Mouse (Mus musculus) heart, postnatal 0 days (tissue): ENCODE measurements around the gene Vmn2r1. TPM values are rescaled to one million over a fixed set of nuclear protein-coding genes. Genes with fewer than 3 reads are reported as not detected.
A peak's percentile ranks its signal among the peaks of the same experiment; 100 is the strongest.

Experiments used
- ATAC-seq: fragments of 200-750 bp; cut with Nextera tagmentation; 2 replicates; pipeline ENCODE4 v1.8.0; 2017; ENCODE audit warnings: low read depth, moderate number of reproducible peaks, moderate library complexity; ENCODE audit not compliant: insufficient read depth
- DNase-seq: peaks from one replicate; pipeline ENCODE4 v3.0.0-alpha.2; 2016; ENCODE audit warnings: low spot score
- H3K27ac ChIP-seq: fragments of 300-500 bp; sonication (generic); 2 replicates; pipeline ENCODE4 v1.5.1; 2014; ENCODE audit warnings: low read depth, mild to moderate bottlenecking
- H3K27me3 ChIP-seq: fragments of 300-500 bp; sonication (generic); 2 replicates; pipeline ENCODE4 v1.6.1; 2014; ENCODE audit warnings: low read length, mixed read lengths; ENCODE audit not compliant: control insufficient read depth, insufficient read depth
- H3K36me3 ChIP-seq: fragments of 300-500 bp; sonication (generic); replicated peaks from 2 replicates; pipeline ENCODE4 v1.6.1; 2014; ENCODE audit warnings: low read length, mixed read lengths; ENCODE audit not compliant: control insufficient read depth, insufficient read depth
- H3K4me1 ChIP-seq: fragments of 300-500 bp; sonication (generic); 2 replicates; pipeline ENCODE4 v1.6.1; 2014; ENCODE audit warnings: antibody characterized with exemption; ENCODE audit not compliant: control insufficient read depth, insufficient read depth
- H3K4me2 ChIP-seq: fragments of 300-500 bp; sonication (generic); 2 replicates; pipeline ENCODE4 v1.6.1; 2014; ENCODE audit warnings: low read depth, mild to moderate bottlenecking, low read length, moderate library complexity
- H3K4me3 ChIP-seq: fragments of 300-500 bp; sonication (generic); 2 replicates; pipeline ENCODE4 v1.5.1; 2014; ENCODE audit warnings: low read depth, low read length
- H3K9ac ChIP-seq: fragments of 300-500 bp; sonication (generic); replicated peaks from 2 replicates; pipeline ENCODE4 v1.6.1; 2014; ENCODE audit warnings: low read depth, low read length, mixed read lengths
- H3K9me3 ChIP-seq: fragments of 300-500 bp; sonication (generic); replicated peaks from 2 replicates; pipeline ENCODE4 v1.6.1; 2016; ENCODE audit warnings: low read length; ENCODE audit not compliant: control insufficient read depth
- CTCF ChIP-seq: IDR thresholded peaks from 2 replicates; pipeline ENCODE4 v1.5.1; 2016; ENCODE audit warnings: antibody characterized with exemption, control low read depth, low read depth
- EP300 ChIP-seq: IDR thresholded peaks from 2 replicates; pipeline ENCODE4 v1.6.1; 2016; ENCODE audit warnings: antibody characterized with exemption, low read depth
- WGBS: fragments of 180-500 bp; shearing (Covaris S2); extraction: QIAGEN DNeasy Blood & Tissue Kit; methylation state at CpG from one replicate; pipeline ENCODE4 v1.1.7; 2014; 5-methylcytosine and 5-hydroxymethylcytosine counted together
- polyA plus RNA-seq: library from polyadenylated mRNA; unstranded; fragments of >200 nt; fragmentation: Nextera tagmentation; extraction: Ambion mirVana; gene quantifications from 2 replicates; pipeline ENCODE4 v1.2.1, GENCODE M21; 2015
- total RNA-seq: library from RNA; depleted of rRNA; stranded (reverse); fragments of >200 nt; gene quantifications from 2 replicates; pipeline ENCODE4 v1.2.3, GENCODE M21; 2014; ENCODE audit warnings: low replicate concordance; rRNA removed

The Vmn2r1 gene
- total RNA-seq, result not detected in 2 replicates
- 0.03 and 0.04 TPM in 2 replicates for polyA plus RNA-seq

DNA sequence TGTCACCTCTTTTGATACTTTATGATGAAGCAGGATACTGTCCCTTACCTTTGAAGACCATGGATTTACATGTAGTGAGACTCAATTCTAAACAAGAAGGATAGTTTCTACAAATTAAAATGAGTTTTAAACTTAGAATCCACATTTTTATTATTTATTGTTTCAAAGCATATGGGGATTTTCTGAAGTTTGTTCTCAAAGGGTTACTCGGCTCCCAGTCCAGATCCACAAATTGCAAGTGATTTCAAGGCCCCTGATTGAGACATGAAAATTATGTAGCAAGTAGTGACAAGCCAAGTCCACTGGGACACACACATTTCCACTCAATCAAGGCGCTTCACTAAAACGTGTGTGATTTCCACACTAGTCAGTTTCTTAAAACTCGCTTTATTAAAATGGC, at the start of gene Vmn2r1:
Vmn2r1 (plus strand) TSS at position 301 of the 400 bp plus-strand sequence.
- no peak within 1 kb of the TSS for H3K4me3 ChIP-seq
- WGBS, result 81% methylated on average over 4 of the region's 4 CpGs
- ATAC-seq (no peak), DNase-seq (no peak)
- no peak within 1 kb of the TSS for H3K27ac ChIP-seq
- TF ChIP-seq EP300 (no peak), CTCF (no peak)
- no peaks in the 10 kb centered on the region for H3K27me3 ChIP-seq
- no peak within 1 kb of the TSS for H3K9ac ChIP-seq
- no peaks in the 10 kb centered on the region for H3K9me3 ChIP-seq
- no peaks in the 10 kb centered on the region for H3K36me3 ChIP-seq
- H3K4me1 ChIP-seq, result no peaks in the 10 kb centered on the region
- no peak within 1 kb of the TSS for H3K4me2 ChIP-seq

DNA sequence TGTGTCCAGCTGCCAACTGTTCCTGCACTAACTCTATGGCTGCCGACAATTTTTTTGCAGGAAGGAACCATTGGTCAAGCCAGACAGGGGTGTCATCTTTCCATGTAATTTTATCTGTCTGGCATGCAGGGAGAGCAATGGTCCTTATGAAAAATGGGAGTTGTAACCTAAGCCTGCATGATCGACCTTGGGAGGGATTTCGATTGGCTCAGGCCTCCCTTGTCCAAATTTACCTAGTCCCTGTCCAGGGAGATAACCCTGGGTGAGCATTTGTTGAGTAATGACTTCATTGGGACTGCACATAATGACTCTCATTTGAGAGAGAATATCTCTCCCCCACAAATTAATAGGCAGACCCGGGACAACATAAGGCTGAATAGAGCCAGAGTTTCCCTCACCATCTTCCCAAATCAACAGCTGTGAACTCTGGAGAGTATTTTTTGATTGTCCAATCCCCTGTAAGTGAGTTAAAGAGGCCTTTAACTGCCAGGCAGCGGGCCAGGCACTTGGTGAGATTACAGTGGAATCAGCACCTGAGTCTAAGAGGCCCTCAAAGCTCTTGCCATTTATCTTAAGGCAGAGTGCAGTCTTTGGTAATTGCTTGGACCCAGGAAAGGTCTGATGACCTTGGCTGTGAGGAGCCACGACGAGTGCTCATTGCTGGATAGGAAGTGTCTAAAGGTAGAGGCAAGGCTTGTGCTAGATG, 43.1 kb upstream of the Vmn2r1 start:
- Histone ChIP-seq H3K4me1 (peaks cover 8% of the 10 kb centered on the region; the same call in 1 of the 2 replicates), H3K27ac (no peak overlapping the region), H3K27me3 (no peaks in the 10 kb centered on the region), H3K9ac (no peak overlapping the region), H3K4me2 (no peak overlapping the region), H3K9me3 (no peaks in the 10 kb centered on the region), H3K36me3 (no peaks in the 10 kb centered on the region), H3K4me3 (no peak overlapping the region)
- 43% methylated on average over 7 of the region's 7 CpGs for WGBS
- no peak for DNase-seq
- ATAC-seq, result no peak
- TF ChIP-seq CTCF, result no peak
- TF ChIP-seq EP300, result no peak

DNA sequence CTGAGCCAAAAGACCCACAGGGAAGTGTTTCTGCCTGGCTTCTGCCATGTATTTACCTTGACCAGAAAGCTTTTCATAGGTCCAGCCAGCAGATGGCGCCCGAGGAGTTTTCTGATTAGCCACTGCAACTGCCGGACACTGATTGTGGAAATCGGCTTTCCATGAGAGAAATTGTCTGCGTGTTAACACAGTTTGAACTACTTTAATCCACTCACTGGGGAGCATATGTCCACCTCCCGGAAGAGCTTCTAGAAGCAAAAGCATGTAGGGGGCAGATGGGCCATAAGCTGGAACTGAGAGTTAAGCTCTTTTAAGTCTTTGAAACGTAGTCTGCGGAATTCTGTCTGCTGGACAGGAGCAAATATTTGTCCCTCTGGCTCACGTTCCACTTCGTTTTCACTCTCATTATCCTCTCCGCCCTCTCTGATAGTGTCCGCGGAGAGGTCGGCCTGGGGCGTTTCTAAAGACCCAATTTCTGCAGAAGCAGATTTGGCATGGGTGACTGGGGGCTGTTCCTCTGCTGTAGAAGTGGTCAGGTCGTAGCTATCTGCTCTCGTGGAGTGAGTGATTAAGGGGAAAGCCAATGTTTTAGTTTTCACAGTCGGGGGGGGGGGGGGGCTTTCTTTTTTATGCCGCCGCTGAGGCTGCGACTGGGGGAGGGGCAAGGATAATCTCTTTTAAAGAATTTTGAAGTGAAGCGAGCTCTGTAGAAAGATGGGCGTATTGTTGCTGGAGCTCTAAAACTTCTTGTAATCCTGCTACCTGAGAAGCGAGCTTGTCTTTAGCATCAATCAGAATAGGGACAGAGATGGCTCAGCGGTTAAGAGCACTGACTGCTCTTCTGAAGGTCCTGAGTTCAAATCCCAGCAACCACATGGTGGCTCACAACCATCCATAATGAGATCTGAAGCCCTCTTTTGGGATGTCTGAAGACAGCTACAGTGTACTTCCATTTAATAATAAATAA, 41.2 kb upstream of the Vmn2r1 start:
- Histone ChIP-seq H3K9me3 (no peaks in the 10 kb centered on the region), H3K9ac (peak overlapping the region; percentile 48), H3K4me3 (peak overlapping the region; percentile 51), H3K27me3 (no peaks in the 10 kb centered on the region), H3K36me3 (no peaks in the 10 kb centered on the region), H3K4me2 (peak overlapping the region; percentile 85), H3K27ac (no peak overlapping the region), H3K4me1 (peaks cover 8% of the 10 kb centered on the region; the same call in 1 of the 2 replicates)
- TF ChIP-seq EP300, result no peak
- TF ChIP-seq CTCF, result peak; percentile 85
- 11% methylated on average over 25 of the region's 25 CpGs for WGBS
- DNase-seq, result peak; percentile 78
- ATAC-seq, result peak; percentile 58; the same call in 1 of the 2 replicates

DNA sequence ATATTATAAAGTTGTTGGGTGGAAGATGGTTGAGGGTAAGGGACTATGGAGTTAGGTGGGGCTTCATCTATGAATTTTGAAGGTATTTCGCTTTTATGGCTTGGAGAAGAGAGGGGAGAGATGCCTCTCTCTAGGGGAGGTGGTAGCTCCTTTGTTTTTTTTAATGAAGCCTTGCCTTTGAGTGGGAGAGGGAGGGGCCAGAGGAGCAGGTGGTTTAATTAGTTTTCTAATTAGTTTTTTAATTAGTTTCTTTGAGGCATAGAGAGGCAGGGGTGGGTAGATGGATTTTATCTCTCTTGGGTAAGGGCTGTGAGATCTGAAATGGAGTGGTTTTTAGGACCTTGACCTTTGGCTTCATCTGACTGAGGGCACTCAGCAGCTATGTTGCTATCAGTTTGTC, 31.4 kb downstream of the Vmn2r1 start:
- Histone ChIP-seq H3K27ac (no peak overlapping the region), H3K36me3 (no peaks in the 10 kb centered on the region), H3K4me3 (no peak overlapping the region), H3K9ac (no peak overlapping the region), H3K9me3 (no peaks in the 10 kb centered on the region), H3K27me3 (no peaks in the 10 kb centered on the region), H3K4me2 (no peak overlapping the region), H3K4me1 (no peaks in the 10 kb centered on the region)
- no peak for ATAC-seq
- TF ChIP-seq CTCF, result no peak
- no peak for TF ChIP-seq EP300
- DNase-seq, result no peak
- 86% methylated on average over 1 of the region's 1 CpGs for WGBS

DNA sequence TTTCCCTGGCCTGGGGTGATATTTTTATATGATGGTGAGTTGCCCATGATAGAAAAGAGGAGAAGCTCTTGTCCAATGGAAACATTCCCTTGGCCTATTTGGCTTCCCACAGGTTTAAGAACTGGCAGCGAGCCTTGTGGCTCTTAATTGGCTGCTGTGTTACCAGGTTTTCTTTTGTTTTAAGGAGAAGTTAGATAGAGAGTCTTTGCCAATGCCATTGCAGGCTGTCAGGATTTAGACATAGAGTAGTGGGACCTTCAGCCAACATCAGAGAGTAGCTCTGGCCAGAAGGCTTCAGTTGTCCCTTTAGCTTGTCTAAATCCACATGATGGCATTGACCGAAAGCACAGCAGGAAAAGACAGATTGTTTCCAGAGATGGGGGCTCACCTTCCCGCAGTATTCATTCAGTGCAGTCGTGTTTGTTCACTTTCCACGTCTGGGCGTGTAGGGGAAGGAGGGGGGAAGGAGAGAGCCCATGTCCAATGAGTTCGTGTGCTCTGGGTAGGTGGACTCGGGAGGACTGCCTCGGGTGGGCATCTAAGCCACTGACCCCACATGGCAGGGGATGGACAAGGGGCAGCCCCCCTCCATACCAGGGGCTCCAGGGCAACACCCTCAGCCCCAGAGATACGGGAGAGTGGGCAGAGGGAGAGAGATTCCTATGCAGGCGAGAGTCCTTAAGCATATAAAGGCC, 32.2 kb downstream of the Vmn2r1 start:
- ATAC-seq, result no peak
- Histone ChIP-seq H3K4me1 (no peaks in the 10 kb centered on the region), H3K27ac (no peak overlapping the region), H3K36me3 (no peaks in the 10 kb centered on the region), H3K9ac (no peak overlapping the region), H3K27me3 (no peaks in the 10 kb centered on the region), H3K9me3 (no peaks in the 10 kb centered on the region), H3K4me2 (no peak overlapping the region), H3K4me3 (no peak overlapping the region)
- no peak for DNase-seq
- TF ChIP-seq CTCF (no peak), EP300 (no peak)
- WGBS, result 83% methylated on average over 11 of the region's 11 CpGs
